Mouse (Mus musculus) CD4-positive naive resting alpha-beta T cell, adult 57 days (primary cell): Measurements from ENCODE around the gene Disp1. TPM values are rescaled to one million over a fixed set of nuclear protein-coding genes. Genes with fewer than 3 reads are reported as not detected.

Experiments used
- total RNA-seq: library from RNA; stranded (reverse); gene quantifications from one replicate; pipeline ENCODE4 v1.2.4, GENCODE M21; 2023

The Disp1 gene
- 26.9 TPM for total RNA-seq

DNA sequence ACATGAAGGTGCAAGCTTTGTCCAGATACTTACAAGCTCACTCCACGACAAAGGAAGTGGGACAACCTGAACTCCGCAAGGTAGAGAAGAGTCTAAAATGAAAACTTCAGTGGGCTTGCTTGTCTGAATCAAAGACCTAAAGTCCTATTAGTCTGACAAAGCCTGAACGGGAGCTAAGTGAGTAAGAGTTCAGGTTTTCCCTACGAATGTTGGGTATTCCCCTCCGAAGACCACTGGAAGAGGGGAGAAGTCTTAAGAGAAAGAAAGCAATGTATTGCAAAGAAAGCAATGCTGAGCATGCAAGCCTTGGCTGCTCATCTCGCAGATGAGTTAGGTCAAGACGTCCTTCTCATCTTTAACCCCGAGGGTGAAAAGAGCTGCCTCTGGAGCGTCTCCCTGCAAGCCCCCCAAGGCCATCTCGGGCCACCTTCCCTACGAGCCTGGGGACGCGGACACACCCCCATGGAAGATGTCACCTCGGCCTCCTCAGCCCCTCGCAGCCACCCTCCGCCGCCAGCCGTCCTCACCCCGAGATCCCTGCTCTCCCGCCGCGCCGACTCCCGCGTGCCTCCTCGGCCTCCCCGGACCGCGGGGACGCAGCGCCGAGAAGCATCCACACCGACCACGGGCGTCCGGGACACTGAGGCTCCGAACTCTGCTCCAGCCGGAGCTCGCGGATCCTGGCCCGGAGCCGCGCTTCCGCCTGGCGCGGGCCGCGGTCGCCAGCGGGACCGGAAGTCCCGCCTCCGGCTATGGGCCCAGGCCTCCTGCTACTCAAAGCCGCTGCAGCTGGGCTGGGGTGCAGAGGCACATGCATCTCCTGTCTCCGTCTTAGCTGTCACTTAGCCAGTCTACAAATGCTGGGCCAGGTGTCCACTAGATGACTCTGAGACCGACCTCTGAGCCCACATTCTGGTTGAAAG is at the start of gene Disp1:
Gene Disp1 (minus strand): TSS at position 727 of the 923 bp plus-strand sequence.

Other genes with a start within 250 kb of the Disp1 start
- gene Aida, start 75.1 kb upstream of the Disp1 start, total RNA-seq, result 43.6 TPM
- gene Brox, start 75.7 kb upstream of the Disp1 start, total RNA-seq, result 47.4 TPM
- 198 TPM for gene Mia3, start 148.0 kb upstream of the Disp1 start, total RNA-seq
- 21.0 TPM for gene Taf1a, start 167.5 kb upstream of the Disp1 start, total RNA-seq
- gene Hhipl2, start 196.7 kb upstream of the Disp1 start, total RNA-seq, result not detected